Mouse (Mus musculus): ENCODE data around the gene Gyg. TPM values are rescaled to one million over a fixed set of nuclear protein-coding genes. Genes with fewer than 3 reads are reported as not detected.
"Not testable (repeated sequence)": the region's sequence is repeated elsewhere in the genome, so short reads cannot be mapped to it uniquely, and the experiment has no call there.

Gyg gene
- polyA plus RNA-seq, 1 experiment from 2014 or later = 33.2 TPM

DNA sequence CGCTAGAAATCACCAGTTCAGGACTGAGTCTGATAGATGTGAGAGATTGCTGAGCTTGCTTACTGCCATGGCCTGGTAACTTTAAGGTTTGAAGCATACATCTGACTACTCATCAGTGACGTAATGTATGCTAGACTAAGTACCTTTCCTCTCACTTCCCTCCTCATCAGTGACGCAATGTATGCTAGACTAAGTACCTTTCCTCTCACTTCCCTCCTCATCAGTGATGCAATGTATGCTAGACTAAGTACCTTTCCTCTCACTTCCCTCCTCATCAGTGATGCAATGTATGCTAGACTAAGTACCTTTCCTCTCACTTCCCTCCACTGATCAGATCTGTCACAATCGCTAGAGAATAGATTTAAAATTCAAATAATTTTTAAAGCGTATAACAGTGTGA is 33.5 kb downstream of the Gyg start:
- not testable (repeated sequence) for ATAC-seq; H3K27me3 ChIP-seq (replicated peaks; ENCODE audit: control insufficient read depth, insufficient read depth, low read length); H3K4me3 ChIP-seq (ENCODE audit: low read depth, low read length); DNase-seq (ENCODE audit: low spot score); H3K4me1 ChIP-seq (ENCODE audit: control insufficient read depth, insufficient read depth, low read length); H3K9me3 ChIP-seq (replicated peaks; ENCODE audit: control insufficient read depth, low read length); H3K27ac ChIP-seq (ENCODE audit: low read depth, low read length); H3K9ac ChIP-seq (ENCODE audit: low read length); H3K4me2 ChIP-seq (ENCODE audit: low read length)
- peaks cover 12% of the 10 kb centered on the region; the same call in 1 of the 2 replicates for H3K36me3 ChIP-seq (ENCODE audit: control insufficient read depth, insufficient read depth, low read length)
- WGBS = 92% methylated on average over 5 of the region's 5 CpGs

DNA sequence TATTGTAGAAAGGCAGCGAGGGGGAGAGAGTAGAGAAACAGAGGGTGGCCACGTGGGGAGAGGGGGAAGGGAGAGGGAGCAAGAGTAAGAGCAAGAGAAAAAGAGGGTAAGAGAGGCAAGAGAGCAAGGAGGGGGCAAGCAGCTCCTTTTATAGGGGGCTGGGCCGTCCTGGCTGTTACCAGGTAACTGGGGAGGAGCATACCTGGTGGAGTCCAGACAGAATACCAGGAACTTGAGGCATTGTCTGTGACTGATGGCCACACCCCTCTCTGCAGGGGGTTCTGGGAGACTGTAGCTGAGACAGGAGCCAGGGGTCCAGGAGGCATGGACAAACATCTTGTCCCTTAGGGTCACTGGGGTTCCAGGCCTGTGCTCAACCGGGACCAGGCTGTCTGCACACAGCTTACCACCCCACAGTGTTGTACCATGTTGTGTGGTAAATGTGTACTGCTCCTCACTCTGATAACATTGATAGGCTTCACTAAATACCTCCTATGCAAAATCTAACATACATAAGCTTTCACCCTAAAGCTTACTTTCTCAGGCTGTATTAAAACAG is 35.4 kb downstream of the Gyg start:
- Histone ChIP-seq H3K4me1 (ENCODE audit: control insufficient read depth, insufficient read depth, low read length) (no peaks in the 10 kb centered on the region), H3K36me3 (ENCODE audit: control insufficient read depth, insufficient read depth, low read length) (peaks cover 14% of the 10 kb centered on the region; the same call in 1 of the 2 replicates), H3K4me3 (ENCODE audit: low read depth, low read length) (no peak overlapping the region), H3K27ac (ENCODE audit: low read depth, low read length) (no peak overlapping the region), H3K9ac (ENCODE audit: low read length) (no peak overlapping the region), H3K9me3 (replicated peaks; ENCODE audit: control insufficient read depth, low read length) (no peaks in the 10 kb centered on the region), H3K27me3 (replicated peaks; ENCODE audit: control insufficient read depth, insufficient read depth, low read length) (no peaks in the 10 kb centered on the region), H3K4me2 (ENCODE audit: low read length) (no peak overlapping the region)
- WGBS = 46% methylated on average over 4 of the region's 4 CpGs
- no peak for DNase-seq (ENCODE audit: low spot score)
- no peak for ATAC-seq

DNA sequence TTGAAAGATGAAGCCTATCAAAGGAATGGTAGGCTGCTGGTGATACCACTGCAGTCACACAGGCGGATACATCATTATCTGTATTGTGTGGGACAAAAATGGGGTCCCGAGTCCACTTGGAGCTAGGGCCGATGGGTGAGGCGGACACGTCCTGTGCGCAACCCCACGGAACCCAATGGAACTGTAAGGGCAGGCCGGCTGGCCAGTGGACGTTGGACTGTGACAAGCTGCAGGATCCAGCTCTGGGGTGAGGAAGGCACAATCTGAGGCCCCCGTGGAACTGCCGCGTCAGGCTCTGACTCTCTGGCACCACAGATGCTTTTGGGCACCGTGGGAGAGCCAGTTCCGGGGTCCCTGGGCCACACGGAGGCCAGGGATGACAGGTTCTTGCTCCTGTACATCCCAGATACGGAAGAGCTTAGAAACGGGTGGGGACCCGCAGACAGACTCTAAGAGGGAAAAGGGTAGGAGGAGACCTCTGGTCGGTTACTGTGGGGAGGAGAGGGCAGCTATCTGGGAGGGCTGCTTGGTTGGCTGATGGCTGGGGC is 36.0 kb downstream of the Gyg start:
- ATAC-seq (no peak), DNase-seq (ENCODE audit: low spot score) (no peak)
- WGBS = 89% methylated on average over 19 of the region's 19 CpGs

DNA sequence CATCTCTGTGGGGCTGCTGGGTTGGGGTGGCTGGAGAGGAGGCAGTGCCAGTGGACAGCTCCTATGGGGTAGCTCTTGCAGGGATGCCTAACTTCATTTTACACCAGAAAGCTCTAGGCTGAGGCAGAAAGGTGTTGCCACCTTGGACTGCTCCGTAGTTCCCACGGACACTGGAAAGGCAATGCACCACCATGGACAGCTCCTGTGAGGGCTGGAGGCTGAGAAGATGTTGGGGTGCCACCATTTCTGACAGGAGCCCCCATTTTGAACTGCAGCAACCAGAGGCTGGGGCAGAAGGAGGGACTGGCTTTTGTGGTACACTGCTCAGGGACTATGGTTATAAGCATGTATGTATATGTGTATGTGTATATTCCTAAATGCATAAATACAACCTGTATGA is 43.2 kb downstream of the Gyg start:
- no peaks in the 10 kb centered on the region for H3K27me3 ChIP-seq (replicated peaks; ENCODE audit: control insufficient read depth, insufficient read depth, low read length)
- no peak overlapping the region for H3K4me2 ChIP-seq (ENCODE audit: low read length)
- ATAC-seq = no peak
- H3K36me3 ChIP-seq (ENCODE audit: control insufficient read depth, insufficient read depth, low read length) = peaks cover 35% of the 10 kb centered on the region
- no peak overlapping the region for H3K9ac ChIP-seq (ENCODE audit: low read length)
- no peaks in the 10 kb centered on the region for H3K9me3 ChIP-seq (replicated peaks; ENCODE audit: control insufficient read depth, low read length)
- H3K27ac ChIP-seq (ENCODE audit: low read depth, low read length) = no peak overlapping the region
- no peak for DNase-seq (ENCODE audit: low spot score)
- H3K4me3 ChIP-seq (ENCODE audit: low read depth, low read length) = no peak overlapping the region
- 90% methylated on average over 2 of the region's 2 CpGs for WGBS
- no peaks in the 10 kb centered on the region for H3K4me1 ChIP-seq (ENCODE audit: control insufficient read depth, insufficient read depth, low read length)

More for the DNA sequence above, 36.0 kb downstream of the Gyg start:
- Histone ChIP-seq H3K4me1 (ENCODE audit: control insufficient read depth, insufficient read depth, low read length) (no peaks in the 10 kb centered on the region), H3K9ac (ENCODE audit: low read length) (no peak overlapping the region), H3K27ac (ENCODE audit: low read depth, low read length) (no peak overlapping the region), H3K4me2 (ENCODE audit: low read length) (no peak overlapping the region), H3K36me3 (ENCODE audit: control insufficient read depth, insufficient read depth, low read length) (peaks cover 14% of the 10 kb centered on the region; the same call in 1 of the 2 replicates), H3K4me3 (ENCODE audit: low read depth, low read length) (no peak overlapping the region), H3K27me3 (replicated peaks; ENCODE audit: control insufficient read depth, insufficient read depth, low read length) (no peaks in the 10 kb centered on the region), H3K9me3 (replicated peaks; ENCODE audit: control insufficient read depth, low read length) (no peaks in the 10 kb centered on the region)

DNA sequence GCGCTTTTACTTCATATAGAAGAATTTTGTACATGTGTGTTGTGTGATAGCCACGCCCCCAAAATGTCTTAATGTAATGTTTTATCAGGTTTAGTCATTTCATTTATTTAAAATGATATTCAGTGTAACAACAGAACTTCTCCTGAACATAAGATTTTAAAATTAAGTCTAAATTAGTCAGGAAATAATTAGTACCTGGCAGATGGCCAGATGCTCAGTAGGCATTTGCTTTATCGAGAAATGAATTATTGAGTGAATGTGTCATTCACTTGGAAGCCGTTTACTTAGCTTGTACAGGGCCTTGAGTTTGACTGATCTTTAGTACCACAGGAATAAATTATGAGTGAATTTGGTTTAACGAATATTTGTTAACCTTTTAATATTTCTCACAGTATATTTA is 46.2 kb downstream of the Gyg start:
- 47% methylated on average over 5 of the region's 5 CpGs for WGBS
- DNase-seq (ENCODE audit: low spot score) = peak; percentile 27

DNA sequence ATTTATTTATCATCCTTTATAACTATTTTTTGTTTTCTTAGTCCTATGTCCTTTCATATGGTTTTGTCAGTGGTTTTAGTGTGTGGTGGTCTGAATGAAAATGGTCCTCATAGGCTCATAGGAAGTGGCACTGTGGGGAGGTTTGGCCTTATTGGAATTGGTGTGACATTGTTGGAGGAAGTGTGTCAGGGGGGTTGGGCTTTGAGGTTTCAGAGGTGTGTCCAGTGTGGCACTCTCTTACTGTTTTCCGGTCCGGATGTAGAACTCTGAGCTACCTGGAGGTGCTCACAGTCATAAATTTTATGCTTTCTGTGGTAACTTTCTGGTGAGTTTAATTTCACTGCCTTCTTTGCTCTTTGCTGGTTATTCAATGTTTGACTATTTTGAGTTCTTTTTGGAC is 50.3 kb downstream of the Gyg start:
- no peak for ATAC-seq
- Histone ChIP-seq H3K9me3 (replicated peaks; ENCODE audit: control insufficient read depth, low read length) (no peaks in the 10 kb centered on the region), H3K4me1 (ENCODE audit: control insufficient read depth, insufficient read depth, low read length) (no peaks in the 10 kb centered on the region), H3K36me3 (ENCODE audit: control insufficient read depth, insufficient read depth, low read length) (peaks cover 10% of the 10 kb centered on the region), H3K4me2 (ENCODE audit: low read length) (no peak overlapping the region), H3K27ac (ENCODE audit: low read depth, low read length) (no peak overlapping the region), H3K9ac (ENCODE audit: low read length) (no peak overlapping the region), H3K4me3 (ENCODE audit: low read depth, low read length) (no peak overlapping the region), H3K27me3 (replicated peaks; ENCODE audit: control insufficient read depth, insufficient read depth, low read length) (no peaks in the 10 kb centered on the region)
- DNase-seq (ENCODE audit: low spot score) = no peak
- 94% methylated on average over 2 of the region's 2 CpGs for WGBS

More for the DNA sequence above, 46.2 kb downstream of the Gyg start:
- Histone ChIP-seq H3K4me3 (ENCODE audit: low read depth, low read length) (no peak overlapping the region), H3K36me3 (ENCODE audit: control insufficient read depth, insufficient read depth, low read length) (peaks cover 31% of the 10 kb centered on the region), H3K4me1 (ENCODE audit: control insufficient read depth, insufficient read depth, low read length) (no peaks in the 10 kb centered on the region), H3K27me3 (replicated peaks; ENCODE audit: control insufficient read depth, insufficient read depth, low read length) (no peaks in the 10 kb centered on the region), H3K9ac (ENCODE audit: low read length) (no peak overlapping the region), H3K4me2 (ENCODE audit: low read length) (no peak overlapping the region), H3K27ac (ENCODE audit: low read depth, low read length) (no peak overlapping the region), H3K9me3 (replicated peaks; ENCODE audit: control insufficient read depth, low read length) (no peaks in the 10 kb centered on the region)
- ATAC-seq = no peak

DNA sequence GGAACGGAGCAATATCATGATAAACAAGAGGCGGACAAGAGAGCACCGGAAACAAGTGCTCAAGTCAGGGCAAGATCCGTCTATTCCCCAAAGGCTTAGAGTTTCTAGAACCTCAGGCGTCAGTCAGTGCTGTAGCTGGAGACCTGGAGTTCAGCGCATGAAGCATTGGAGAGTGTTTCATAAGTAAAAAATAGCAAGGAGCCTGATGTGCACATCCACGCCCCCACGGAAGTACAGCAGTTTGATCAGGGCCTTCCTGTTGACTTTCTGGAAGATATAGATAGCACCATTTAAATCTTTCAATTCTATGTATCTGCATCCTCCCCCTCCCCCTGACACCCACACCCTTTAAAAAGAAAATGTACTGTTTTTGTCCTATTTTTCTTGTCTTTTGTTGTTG is 50.8 kb downstream of the Gyg start:
- 91% methylated on average over 8 of the region's 8 CpGs for WGBS
- no peak for DNase-seq (ENCODE audit: low spot score)

DNA sequence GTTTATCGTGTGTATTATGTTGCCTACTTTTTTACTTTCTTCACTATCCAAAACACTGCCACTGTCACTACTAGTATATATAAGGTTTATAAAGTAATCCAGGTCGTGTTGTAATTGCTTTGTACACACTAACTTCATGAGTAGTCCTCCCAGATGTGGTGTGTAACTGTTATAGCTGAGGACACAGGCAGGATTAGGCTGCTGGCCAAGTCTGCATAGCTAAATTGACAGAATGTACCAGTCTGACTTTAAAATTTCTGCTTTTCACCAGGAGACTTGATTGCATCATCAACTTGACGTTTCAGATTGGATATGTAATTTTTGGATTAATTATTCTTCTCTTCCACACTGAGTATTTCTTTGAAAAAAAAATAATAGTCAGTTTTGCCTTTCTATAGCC is 51.3 kb downstream of the Gyg start:
- Histone ChIP-seq H3K4me1 (ENCODE audit: control insufficient read depth, insufficient read depth, low read length) (no peaks in the 10 kb centered on the region), H3K4me3 (ENCODE audit: low read depth, low read length) (no peak overlapping the region), H3K9me3 (replicated peaks; ENCODE audit: control insufficient read depth, low read length) (no peaks in the 10 kb centered on the region), H3K27me3 (replicated peaks; ENCODE audit: control insufficient read depth, insufficient read depth, low read length) (no peaks in the 10 kb centered on the region), H3K4me2 (ENCODE audit: low read length) (no peak overlapping the region), H3K36me3 (ENCODE audit: control insufficient read depth, insufficient read depth, low read length) (0 out of 2 replicates have a peak, but pooled peaks cover 7% of the 10 kb centered on the region), H3K9ac (ENCODE audit: low read length) (no peak overlapping the region), H3K27ac (ENCODE audit: low read depth, low read length) (no peak overlapping the region)
- no peak for DNase-seq (ENCODE audit: low spot score)
- WGBS = 78% methylated on average over 3 of the region's 3 CpGs
- no peak for ATAC-seq

More for the DNA sequence above, 50.8 kb downstream of the Gyg start:
- Histone ChIP-seq H3K4me1 (ENCODE audit: control insufficient read depth, insufficient read depth, low read length) (no peaks in the 10 kb centered on the region), H3K4me2 (ENCODE audit: low read length) (no peak overlapping the region), H3K9ac (ENCODE audit: low read length) (no peak overlapping the region), H3K27me3 (replicated peaks; ENCODE audit: control insufficient read depth, insufficient read depth, low read length) (no peaks in the 10 kb centered on the region), H3K9me3 (replicated peaks; ENCODE audit: control insufficient read depth, low read length) (no peaks in the 10 kb centered on the region), H3K36me3 (ENCODE audit: control insufficient read depth, insufficient read depth, low read length) (0 out of 2 replicates have a peak, but pooled peaks cover 7% of the 10 kb centered on the region), H3K27ac (ENCODE audit: low read depth, low read length) (no peak overlapping the region), H3K4me3 (ENCODE audit: low read depth, low read length) (no peak overlapping the region)
- no peak for ATAC-seq

DNA sequence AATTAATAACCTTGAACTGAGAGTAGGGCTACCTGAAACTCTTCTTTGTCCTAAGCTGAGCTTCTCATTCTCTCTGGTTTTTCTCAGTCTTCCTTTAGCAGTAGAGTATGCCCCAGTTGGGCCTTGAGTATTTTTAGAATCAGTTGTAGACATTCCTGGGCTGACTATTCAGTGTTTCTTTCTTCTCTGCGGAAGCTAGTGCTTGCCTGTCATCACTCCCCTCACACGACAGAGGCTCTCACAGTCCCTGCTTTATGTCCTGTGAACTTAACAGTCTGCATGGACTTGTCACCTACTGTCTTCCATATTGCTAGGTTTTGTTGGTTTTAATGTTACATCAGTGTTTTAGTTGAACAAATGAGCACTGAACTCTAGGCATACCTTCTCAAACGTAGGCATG is 73.0 kb downstream of the Gyg start:
- WGBS = 83% methylated on average over 3 of the region's 3 CpGs
- Histone ChIP-seq H3K9ac (ENCODE audit: low read length) (no peak overlapping the region), H3K4me3 (ENCODE audit: low read depth, low read length) (no peak overlapping the region), H3K36me3 (ENCODE audit: control insufficient read depth, insufficient read depth, low read length) (peaks cover 33% of the 10 kb centered on the region), H3K9me3 (replicated peaks; ENCODE audit: control insufficient read depth, low read length) (no peaks in the 10 kb centered on the region), H3K4me1 (ENCODE audit: control insufficient read depth, insufficient read depth, low read length) (no peaks in the 10 kb centered on the region), H3K27me3 (replicated peaks; ENCODE audit: control insufficient read depth, insufficient read depth, low read length) (no peaks in the 10 kb centered on the region), H3K27ac (ENCODE audit: low read depth, low read length) (no peak overlapping the region), H3K4me2 (ENCODE audit: low read length) (no peak overlapping the region)
- DNase-seq (ENCODE audit: low spot score) (no peak), ATAC-seq (no peak)
